20 mouse cellular contexts compared by ENCODE assay signal in genomic region chr11:97432983-97433539, GRCm38 (mm10). TPM values are rescaled to one million over a fixed set of nuclear protein-coding genes. Genes with fewer than 3 reads are reported as not detected.
DNase-seq lines count a peak whose midpoint lies in the region; ATAC-seq lines count a peak whose summit lies in the region.
"Had no signal": no experiment of that assay in that cellular context is flagged by ENCODE, and none has a peak within 500 bp of the region (broad histone marks: within the 10 kb centered on the region; RNA-seq: fewer than 3 reads in every experiment).

No protein-coding gene starts in this region.

- no peak overlapping the region for H3K4me2 ChIP-seq in heart, embryonic 11.5 days
- no peak overlapping the region for H3K4me2 ChIP-seq in liver, embryonic 11.5 days
- H3K4me2 ChIP-seq: embryonic facial prominence, embryonic 15.5 days had no signal

- H3K9ac ChIP-seq in heart, embryonic 11.5 days (ENCODE audit: low read depth, low read length), result no peak overlapping the region
- no peak overlapping the region for H3K9ac ChIP-seq in liver, embryonic 11.5 days (ENCODE audit: low read depth, low read length)
- H3K9ac ChIP-seq: embryonic facial prominence, embryonic 15.5 days had no signal

- 70% methylated on average over 8 of the region's 8 CpGs for WGBS in heart, embryonic 11.5 days (ENCODE audit: insufficient replicate concordance)
- 61% methylated on average over 8 of the region's 8 CpGs for WGBS in liver, embryonic 11.5 days

- H3K27ac ChIP-seq in heart, embryonic 11.5 days (ENCODE audit: low read depth, low read length), result 0 out of 2 replicates have a peak overlapping the region, but pooled peaks have one; percentile 62
- H3K27ac ChIP-seq in liver, embryonic 11.5 days (ENCODE audit: low read depth, low read length), result peak overlapping the region; percentile 9; the same call in 1 of the 2 replicates
- H3K27ac ChIP-seq: forebrain, embryonic 10.5 days; heart, embryonic 10.5 days; hindbrain, embryonic 10.5 days; midbrain, embryonic 10.5 days had no signal

- peaks cover 51% of the 10 kb centered on the region for H3K4me1 ChIP-seq in heart, embryonic 11.5 days (ENCODE audit: control insufficient read depth, insufficient read depth, low read length)
- peaks cover 58% of the 10 kb centered on the region for H3K4me1 ChIP-seq in liver, embryonic 11.5 days (replicated peaks; ENCODE audit: control insufficient read depth, insufficient read depth, low read length)

- ATAC-seq in heart, embryonic 11.5 days (replicated peaks; ENCODE audit: insufficient number of reproducible peaks, low FRiP score, low TSS enrichment), result no peak
- ATAC-seq in liver, embryonic 11.5 days (replicated peaks; ENCODE audit: low FRiP score), result no peak
- peak; percentile 8; the same call in 1 of the 2 replicates for ATAC-seq in megakaryocyte, adult 5-6 weeks (ENCODE audit: poor library complexity, severe bottlenecking)

- intact Hi-C loops in heart, postnatal 25 days (cut with DNase I), result loop anchor here (1.0 kb wide), 1 partner anchor 36 kb away; no protein-coding TSS in a partner anchor

- H3K27me3 ChIP-seq in heart, embryonic 11.5 days (ENCODE audit: control insufficient read depth, insufficient read depth, low read length), result no peaks in the 10 kb centered on the region
- no peaks in the 10 kb centered on the region for H3K27me3 ChIP-seq in liver, embryonic 11.5 days (replicated peaks; ENCODE audit: control insufficient read depth, insufficient read depth, low read length)
- H3K27me3 ChIP-seq: embryonic facial prominence, embryonic 15.5 days had no signal

- no peaks in the 10 kb centered on the region for H3K9me3 ChIP-seq in heart, embryonic 11.5 days (replicated peaks; ENCODE audit: control insufficient read depth, low read length)
- no peaks in the 10 kb centered on the region for H3K9me3 ChIP-seq in liver, embryonic 11.5 days (ENCODE audit: control insufficient read depth, low read length)
- H3K9me3 ChIP-seq: embryonic facial prominence, embryonic 15.5 days; forebrain, embryonic 10.5 days; heart, embryonic 10.5 days; hindbrain, embryonic 10.5 days; midbrain, embryonic 10.5 days had no signal

- H3K4me3 ChIP-seq in heart, embryonic 11.5 days (ENCODE audit: low read depth, low read length), result no peak overlapping the region
- no peak overlapping the region for H3K4me3 ChIP-seq in liver, embryonic 11.5 days (ENCODE audit: low read depth, low read length)
- H3K4me3 ChIP-seq: embryonic facial prominence, embryonic 15.5 days; forebrain, embryonic 10.5 days; heart, embryonic 10.5 days; hindbrain, embryonic 10.5 days had no signal

- no peaks in the 10 kb centered on the region for H3K36me3 ChIP-seq in heart, embryonic 11.5 days (ENCODE audit: control insufficient read depth, insufficient read depth, low read length)
- no peaks in the 10 kb centered on the region for H3K36me3 ChIP-seq in liver, embryonic 11.5 days (ENCODE audit: control insufficient read depth, insufficient read depth, low read length)
- H3K36me3 ChIP-seq: embryonic facial prominence, embryonic 15.5 days; forebrain, embryonic 10.5 days; heart, embryonic 10.5 days; hindbrain, embryonic 10.5 days; midbrain, embryonic 10.5 days had no signal

- DNase-seq in heart, postnatal 25 days (ENCODE audit: low spot score), result no peak
- peak; percentile 53 for DNase-seq in lung, postnatal 36 days
- no peak for DNase-seq in lung, postnatal 4 days
- no peak for DNase-seq in liver, embryonic 11.5 days (ENCODE audit: low spot score)
- no peak for DNase-seq in adrenal gland, postnatal 4 days (ENCODE audit: low spot score in 2 of 2)
- DNase-seq in right cerebral cortex, postnatal 14 days, result no peak
- DNase-seq: adrenal gland, postnatal 25 days; cerebellum, adult 8-10 months; embryo, embryonic 11 days; layer of hippocampus, postnatal 36 days; right cerebral cortex, adult 18-20 months; spleen, adult 18-20 months; thymus, postnatal 14 days had no signal

RNA-seq across cellular contexts. Expression of gene Arhgap23, which starts 17.7 kb away (rescaled TPM):
- 6.7 and 8.3 TPM in 2 replicates for polyA plus RNA-seq in heart, embryonic 11.5 days (2014; fragmentation: Nextera tagmentation; extraction: Ambion mirVana)
- 10 to 100 TPM; 14.8 to 19.4 TPM for total RNA-seq in heart, postnatal 25 days (2021)
- 9.3 and 10.9 TPM in 2 replicates for polyA plus RNA-seq in liver, embryonic 11.5 days (2014; fragmentation: Nextera tagmentation; extraction: Ambion mirVana)
- 7.7 and 9.8 TPM in 2 replicates for total RNA-seq in megakaryocyte, adult 5-6 weeks (2015)
- total RNA-seq in megakaryocyte, adult 5-6 weeks (2017), result 5.8 and 9.4 TPM in 2 replicates
- 10 to 100 TPM; 37.9 to 38.6 TPM for total RNA-seq in adrenal gland, postnatal 4 days (2021)
